Comparison of ENCODE assay signal across 28 mouse cellular contexts in genomic region chr5:141091676-141092075, GRCm38 (mm10).
DNase-seq lines count a peak whose midpoint lies in the region; ATAC-seq and TF ChIP-seq lines count a peak whose summit lies in the region.
"Had no signal": no experiment of that assay in that cellular context is flagged by ENCODE, and none has a peak within 500 bp of the region (broad histone marks: within the 10 kb centered on the region; RNA-seq: fewer than 3 reads in every experiment).

No protein-coding gene starts in this region.

- no peak for ATAC-seq in forebrain, embryonic 14.5 days
- ATAC-seq in forebrain, postnatal 0 days, result no peak
- ATAC-seq in midbrain, embryonic 13.5 days, result no peak
- no peak for ATAC-seq in midbrain, embryonic 11.5 days (ENCODE audit: low FRiP score)
- ATAC-seq in midbrain, embryonic 15.5 days (replicated peaks), result no peak
- ATAC-seq: hindbrain, postnatal 0 days; inflammation-experienced regulatory T-cells, adult 6 months had no signal

- no peak for TF ChIP-seq CTCF in forebrain, postnatal 0 days (IDR thresholded peaks at IDR 0.05; ENCODE audit: low read depth)
- no peak for TF ChIP-seq CTCF in left cerebral cortex, adult 2 months (IDR thresholded peaks at IDR 0.05)

- no peaks in the 10 kb centered on the region for H3K27me3 ChIP-seq in forebrain, embryonic 14.5 days (replicated peaks; ENCODE audit: control insufficient read depth, insufficient read depth, low read length)
- H3K27me3 ChIP-seq in forebrain, postnatal 0 days (ENCODE audit: insufficient read depth, low read length), result no peaks in the 10 kb centered on the region
- H3K27me3 ChIP-seq in midbrain, embryonic 13.5 days, result no peaks in the 10 kb centered on the region
- H3K27me3 ChIP-seq in midbrain, embryonic 11.5 days (ENCODE audit: control insufficient read depth, insufficient read depth, low read length), result no peaks in the 10 kb centered on the region
- no peaks in the 10 kb centered on the region for H3K27me3 ChIP-seq in midbrain, embryonic 15.5 days (replicated peaks)
- H3K27me3 ChIP-seq: CH12.LX; embryonic facial prominence, embryonic 13.5 days had no signal

- H3K4me3 ChIP-seq in forebrain, embryonic 14.5 days (ENCODE audit: low read depth, low read length), result no peak overlapping the region
- H3K4me3 ChIP-seq in forebrain, postnatal 0 days (ENCODE audit: low read depth, low read length), result no peak overlapping the region
- H3K4me3 ChIP-seq in midbrain, embryonic 13.5 days (replicated peaks), result no peak overlapping the region
- no peak overlapping the region for H3K4me3 ChIP-seq in midbrain, embryonic 11.5 days (ENCODE audit: low read depth, low read length)
- H3K4me3 ChIP-seq in midbrain, embryonic 15.5 days, result no peak overlapping the region
- H3K4me3 ChIP-seq in left cerebral cortex, adult 2 months, result no peak overlapping the region
- H3K4me3 ChIP-seq: embryonic facial prominence, embryonic 10.5 days; embryonic facial prominence, embryonic 13.5 days; erythroblast, embryonic 14.5 days; heart, adult 2 months; heart, embryonic 10.5 days; heart, embryonic 13.5 days had no signal

- peak; percentile 71 for DNase-seq in forebrain, embryonic 14.5 days (ENCODE audit: low spot score)
- no peak for DNase-seq in forebrain, postnatal 0 days
- DNase-seq in midbrain, embryonic 11.5 days (ENCODE audit: low spot score, missing footprints), result no peak
- no peak for DNase-seq in gastrocnemius, postnatal 10 days
- no peak for DNase-seq in left cerebral cortex, adult 2 months (ENCODE audit: extremely low spot score in 1 of 2, low spot score in 2 of 2)
- DNase-seq: adrenal gland, adult 2 months; adrenal gland, postnatal 14 days; B cell, adult 2 months; cerebellum, adult 11-12 months; cerebellum, adult 8-10 months; cerebellum, postnatal 36 days; embryo, embryonic 11 days; gastrocnemius, postnatal 36 days; heart, adult 2 months; heart, postnatal 14 days; heart, postnatal 4 days had no signal

- no peaks in the 10 kb centered on the region for H3K36me3 ChIP-seq in forebrain, embryonic 14.5 days (ENCODE audit: control insufficient read depth, insufficient read depth, low read length)
- H3K36me3 ChIP-seq in forebrain, postnatal 0 days (ENCODE audit: insufficient read depth), result no peaks in the 10 kb centered on the region
- H3K36me3 ChIP-seq in midbrain, embryonic 13.5 days, result no peaks in the 10 kb centered on the region
- H3K36me3 ChIP-seq in midbrain, embryonic 11.5 days (ENCODE audit: control insufficient read depth, insufficient read depth, low read length), result no peaks in the 10 kb centered on the region
- H3K36me3 ChIP-seq in midbrain, embryonic 15.5 days (replicated peaks), result no peaks in the 10 kb centered on the region
- H3K36me3 ChIP-seq: embryonic facial prominence, embryonic 10.5 days; embryonic facial prominence, embryonic 13.5 days; G1E; heart, embryonic 10.5 days; heart, embryonic 13.5 days had no signal

- intact Hi-C loops in left cerebral cortex, adult 2 months (cut with DNase I), result loop anchor here (5.0 kb wide), 1 partner anchor 1231 kb away; no protein-coding TSS in a partner anchor

- no peak overlapping the region for H3K27ac ChIP-seq in forebrain, embryonic 14.5 days (ENCODE audit: low read depth, low read length)
- no peak overlapping the region for H3K27ac ChIP-seq in forebrain, postnatal 0 days (ENCODE audit: low read depth, low read length)
- H3K27ac ChIP-seq in midbrain, embryonic 13.5 days, result no peak overlapping the region
- H3K27ac ChIP-seq in midbrain, embryonic 11.5 days (ENCODE audit: low read depth, low read length), result no peak overlapping the region
- H3K27ac ChIP-seq in midbrain, embryonic 15.5 days, result no peak overlapping the region
- no peak overlapping the region for H3K27ac ChIP-seq in left cerebral cortex, adult 2 months
- H3K27ac ChIP-seq: embryonic facial prominence, embryonic 10.5 days; embryonic facial prominence, embryonic 13.5 days; heart, adult 2 months; heart, embryonic 10.5 days; heart, embryonic 13.5 days; hindbrain, embryonic 14.5 days; hindbrain, postnatal 0 days had no signal

- H3K4me2 ChIP-seq in forebrain, embryonic 14.5 days (ENCODE audit: low read length), result peak overlapping the region; percentile 25; the same call in 1 of the 2 replicates
- no peak overlapping the region for H3K4me2 ChIP-seq in forebrain, postnatal 0 days (ENCODE audit: low read depth)
- 0 out of 2 replicates have a peak overlapping the region, but pooled peaks have one; percentile 7 for H3K4me2 ChIP-seq in midbrain, embryonic 13.5 days (replicated peaks)
- H3K4me2 ChIP-seq in midbrain, embryonic 11.5 days, result no peak overlapping the region
- peak overlapping the region; percentile 30 for H3K4me2 ChIP-seq in midbrain, embryonic 15.5 days
- H3K4me2 ChIP-seq: embryonic facial prominence, embryonic 13.5 days; heart, embryonic 13.5 days; hindbrain, embryonic 14.5 days had no signal

- no peaks in the 10 kb centered on the region for H3K9me3 ChIP-seq in forebrain, embryonic 14.5 days (replicated peaks; ENCODE audit: control insufficient read depth, low read length)
- H3K9me3 ChIP-seq in forebrain, postnatal 0 days (ENCODE audit: low read length), result no peaks in the 10 kb centered on the region
- no peaks in the 10 kb centered on the region for H3K9me3 ChIP-seq in midbrain, embryonic 13.5 days
- H3K9me3 ChIP-seq in midbrain, embryonic 11.5 days (ENCODE audit: control insufficient read depth, low read length), result no peaks in the 10 kb centered on the region
- H3K9me3 ChIP-seq in midbrain, embryonic 15.5 days, result no peaks in the 10 kb centered on the region
- H3K9me3 ChIP-seq: embryonic facial prominence, embryonic 10.5 days; embryonic facial prominence, embryonic 13.5 days; heart, embryonic 10.5 days; heart, embryonic 13.5 days had no signal

- WGBS in forebrain, embryonic 14.5 days, result 12% methylated on average over 14 of the region's 14 CpGs
- WGBS in forebrain, postnatal 0 days, result 13% methylated on average over 14 of the region's 14 CpGs
- 43% methylated on average over 14 of the region's 14 CpGs for WGBS in midbrain, embryonic 13.5 days
- WGBS in midbrain, embryonic 11.5 days, result 62% methylated on average over 14 of the region's 14 CpGs
- WGBS in midbrain, embryonic 15.5 days, result 22% methylated on average over 14 of the region's 14 CpGs

- no peak overlapping the region for H3K9ac ChIP-seq in forebrain, embryonic 14.5 days (ENCODE audit: low read length)
- no peak overlapping the region for H3K9ac ChIP-seq in forebrain, postnatal 0 days
- H3K9ac ChIP-seq in midbrain, embryonic 13.5 days (replicated peaks), result no peak overlapping the region
- H3K9ac ChIP-seq in midbrain, embryonic 11.5 days (ENCODE audit: low read length), result no peak overlapping the region
- H3K9ac ChIP-seq in midbrain, embryonic 15.5 days, result no peak overlapping the region
- H3K9ac ChIP-seq: embryonic facial prominence, embryonic 13.5 days; heart, embryonic 13.5 days; hindbrain, embryonic 14.5 days had no signal

- 0 out of 2 replicates have a peak, but pooled peaks cover 4% of the 10 kb centered on the region for H3K4me1 ChIP-seq in forebrain, embryonic 14.5 days (ENCODE audit: control insufficient read depth, insufficient read depth, low read length)
- no peaks in the 10 kb centered on the region for H3K4me1 ChIP-seq in forebrain, postnatal 0 days (ENCODE audit: insufficient read depth)
- peaks cover 10% of the 10 kb centered on the region for H3K4me1 ChIP-seq in midbrain, embryonic 13.5 days (replicated peaks)
- H3K4me1 ChIP-seq in midbrain, embryonic 11.5 days (ENCODE audit: control insufficient read depth, insufficient read depth, low read length), result no peaks in the 10 kb centered on the region
- peaks cover 4% of the 10 kb centered on the region for H3K4me1 ChIP-seq in midbrain, embryonic 15.5 days
- H3K4me1 ChIP-seq: embryonic facial prominence, embryonic 10.5 days; embryonic facial prominence, embryonic 13.5 days; heart, embryonic 10.5 days; heart, embryonic 13.5 days had no signal

Comparison
In these comparisons a context has a peak if more than half of its experiments do, and no peak if none do; other contexts are left out.
1. H3K4me2 ChIP-seq: peak in forebrain, embryonic 14.5 days (single experiment), midbrain, embryonic 13.5 days (single experiment) and midbrain, embryonic 15.5 days (single experiment); none in forebrain, postnatal 0 days (single experiment) and midbrain, embryonic 11.5 days (single experiment).